Mouse (Mus musculus): ENCODE measurements around the gene Tom1l1. TPM values are rescaled to one million over a fixed set of nuclear protein-coding genes. Genes with fewer than 3 reads are reported as not detected.

Tom1l1 gene
- total and polyA plus RNA-seq, 3 experiments: 25.4 to 41.3 TPM; not detected in 1

DNA sequence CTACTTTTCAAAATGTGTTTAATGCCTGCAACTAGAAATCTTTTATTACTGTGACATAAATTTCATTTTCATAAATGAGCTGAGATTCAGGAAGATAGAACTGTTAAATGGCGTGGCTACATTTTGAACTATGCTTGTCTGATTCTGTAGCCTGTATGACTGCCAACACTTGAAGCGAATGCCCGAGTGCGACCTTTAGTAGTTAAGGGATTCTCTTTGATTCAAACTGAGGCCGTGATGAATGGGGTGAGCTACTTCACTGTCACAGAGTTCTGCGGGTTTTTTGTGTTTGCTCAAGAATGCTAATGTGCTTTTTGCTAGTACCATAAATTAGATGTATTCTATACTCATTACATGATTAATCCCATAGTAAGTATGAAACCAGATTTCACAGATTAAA is 2.2 kb upstream of the Tom1l1 start:
- H3K36me3 ChIP-seq (ENCODE audit: control insufficient read depth in 1 of 2, insufficient read depth in 2 of 2, low read length in 2 of 2): peaks cover 0 to 13% of the 10 kb centered on the region in 2 experiments; a peak in 3 of 4 replicates
- H3K9ac ChIP-seq (ENCODE audit: control insufficient read depth, low read depth, low read length, poor library complexity, severe bottlenecking): no peak overlapping the region
- TF ChIP-seq KAT2A (conservative IDR thresholded peaks at IDR 0.05; ENCODE audit: low read depth, low read length) (no peak), HCFC1 (IDR thresholded peaks at IDR 0.05; ENCODE audit: low read depth, low read length) (no peak), BHLHE40 (IDR thresholded peaks at IDR 0.05; ENCODE audit: borderline replicate concordance, low read depth, low read length) (no peak), MEF2A (IDR thresholded peaks at IDR 0.05; ENCODE audit: extremely low read depth, insufficient replicate concordance, low read depth, low read length, poor library complexity, severe bottlenecking) (no peak), MAFK (IDR thresholded peaks at IDR 0.05; ENCODE audit: borderline replicate concordance, low read depth, low read length) (no peak), TBP (IDR thresholded peaks at IDR 0.05; ENCODE audit: low read depth, low read length) (no peak), ZNF384 (IDR thresholded peaks at IDR 0.05; ENCODE audit: low read depth, low read length) (no peak), MYC (IDR thresholded peaks at IDR 0.05; ENCODE audit: low read depth, low read length) (no peak)
- no peak for DNase-seq (ENCODE audit: low read depth, low spot score)
- H3K4me3 ChIP-seq (ENCODE audit: control insufficient read depth in 1 of 2, insufficient read depth in 1 of 2, low read depth in 2 of 2, low read length in 2 of 2): no peak overlapping the region
- peaks cover 5% of the 10 kb centered on the region for H3K79me2 ChIP-seq (ENCODE audit: control insufficient read depth, insufficient read depth, low read length, poor library complexity)
- H3K27ac ChIP-seq (ENCODE audit: control insufficient read depth, low read depth, low read length): no peak overlapping the region
- H3K27me3 ChIP-seq (ENCODE audit: control insufficient read depth in 1 of 2, insufficient read depth in 2 of 2, low read length in 2 of 2): peaks cover 2 to 5% of the 10 kb centered on the region in 2 experiments; a peak in 2 of 4 replicates
- peaks cover 7 to 19% of the 10 kb centered on the region in 2 experiments for H3K4me1 ChIP-seq (ENCODE audit: control insufficient read depth in 1 of 2, insufficient read depth in 2 of 2, low read length in 2 of 2)
- no peaks in the 10 kb centered on the region for H3K9me3 ChIP-seq (replicated peaks; ENCODE audit: insufficient read depth, low read length)

DNA sequence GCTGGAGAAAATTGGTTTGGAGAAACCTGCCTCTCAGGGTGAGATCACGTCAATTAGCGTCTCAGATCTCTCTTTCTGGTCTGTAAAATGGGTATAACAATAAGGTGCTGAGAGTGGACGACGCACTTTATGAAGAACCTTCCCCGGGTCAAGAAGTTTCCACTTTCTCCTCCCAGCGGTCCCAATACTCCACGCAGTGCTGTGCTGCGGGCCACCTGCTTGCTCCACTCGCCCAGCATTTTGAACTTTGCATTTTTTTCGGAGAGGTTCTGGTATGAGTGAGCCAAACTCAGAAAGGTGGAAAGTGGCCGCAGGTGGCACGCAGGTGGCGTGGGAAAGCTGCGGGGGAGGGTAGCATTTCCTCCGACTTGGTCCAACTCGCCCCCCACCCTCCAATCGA is 1.1 kb downstream of the Tom1l1 start:
- Histone ChIP-seq H3K4me1 (ENCODE audit: control insufficient read depth in 1 of 2, insufficient read depth in 2 of 2, low read length in 2 of 2) (peaks cover 9 to 25% of the 10 kb centered on the region in 2 experiments), H3K36me3 (ENCODE audit: control insufficient read depth in 1 of 2, insufficient read depth in 2 of 2, low read length in 2 of 2) (peaks cover 3 to 20% of the 10 kb centered on the region in 2 experiments), H3K27me3 (ENCODE audit: control insufficient read depth in 1 of 2, insufficient read depth in 2 of 2, low read length in 2 of 2) (no peaks in the 10 kb centered on the region), H3K9ac (ENCODE audit: control insufficient read depth, low read depth, low read length, poor library complexity, severe bottlenecking) (peak overlapping the region; percentile 76), H3K27ac (ENCODE audit: control insufficient read depth, low read depth, low read length) (0 out of 2 replicates have a peak overlapping the region, but pooled peaks have one; percentile 9), H3K4me3 (ENCODE audit: control insufficient read depth in 1 of 2, insufficient read depth in 1 of 2, low read depth in 2 of 2, low read length in 2 of 2) (peak overlapping the region; percentile 89 to 99), H3K9me3 (replicated peaks; ENCODE audit: insufficient read depth, low read length) (no peaks in the 10 kb centered on the region), H3K79me2 (ENCODE audit: control insufficient read depth, insufficient read depth, low read length, poor library complexity) (peaks cover 5% of the 10 kb centered on the region)
- TF ChIP-seq ZC3H11A (IDR thresholded peaks at IDR 0.05; ENCODE audit: low read depth, low read length) (no peak), KAT2A (conservative IDR thresholded peaks at IDR 0.05; ENCODE audit: low read depth, low read length) (no peak), ZNF384 (IDR thresholded peaks at IDR 0.05; ENCODE audit: low read depth, low read length) (no peak), MAZ (IDR thresholded peaks at IDR 0.05; ENCODE audit: low read depth, low read length) (no peak; the same call in 1 of the 2 replicates), UBTF (IDR thresholded peaks at IDR 0.05; ENCODE audit: borderline replicate concordance, insufficient read depth, low read depth, low read length) (no peak), NELFE (IDR thresholded peaks at IDR 0.05; ENCODE audit: low read depth, low read length) (no peak), SMC3 (IDR thresholded peaks at IDR 0.05; ENCODE audit: low read depth, low read length) (no peak), POLR2AphosphoS5 (IDR thresholded peaks at IDR 0.05; ENCODE audit: borderline replicate concordance, low read depth, low read length) (no peak), NRF1 (IDR thresholded peaks at IDR 0.05; ENCODE audit: insufficient read depth, low read depth, low read length, poor library complexity, severe bottlenecking) (no peak)
- no peak for DNase-seq (ENCODE audit: low read depth, low spot score)
